Mouse (Mus musculus): ENCODE measurements around the gene Dscaml1.

Dscaml1 gene

GRCm38 (mm10) chr9:45454889-45455610 lies 28.6 kb downstream of the Dscaml1 start:
- no peak for DNase-seq (ENCODE audit: low spot score)

- DNase-seq (ENCODE audit: low spot score) = no peak
These were observed 30.8 kb downstream of the Dscaml1 start for GRCm38 (mm10) chr9:45457200-45457599.

- no peak for DNase-seq (ENCODE audit: low spot score)
These were observed 31.9 kb downstream of the Dscaml1 start for GRCm38 (mm10) chr9:45458363-45458762.

GRCm38 (mm10) chr9:45465396-45466019 lies 39.1 kb downstream of the Dscaml1 start:
- no peak for DNase-seq (ENCODE audit: low spot score)

- no peak for DNase-seq (ENCODE audit: low spot score)
These were observed 41.8 kb downstream of the Dscaml1 start for GRCm38 (mm10) chr9:45468235-45468634.

GRCm38 (mm10) chr9:45470746-45471471 lies 44.5 kb downstream of the Dscaml1 start:
- no peak for DNase-seq (ENCODE audit: low spot score)

GRCm38 (mm10) chr9:45471691-45472090 lies 45.3 kb downstream of the Dscaml1 start:
- DNase-seq (ENCODE audit: low spot score) = no peak

- no peak for DNase-seq (ENCODE audit: low spot score)
These were observed 48.4 kb downstream of the Dscaml1 start for GRCm38 (mm10) chr9:45474874-45475273.

- no peak for DNase-seq (ENCODE audit: low spot score)
These were observed 54.5 kb downstream of the Dscaml1 start for GRCm38 (mm10) chr9:45480936-45481335.

GRCm38 (mm10) chr9:45486665-45487074 lies 60.2 kb downstream of the Dscaml1 start:
- no peak for DNase-seq (ENCODE audit: low spot score)

- DNase-seq (ENCODE audit: low spot score) = no peak
These were observed 60.9 kb downstream of the Dscaml1 start for GRCm38 (mm10) chr9:45487179-45487801.

- no peak for DNase-seq (ENCODE audit: low spot score)
These were observed 64.5 kb downstream of the Dscaml1 start for GRCm38 (mm10) chr9:45490899-45491298.

GRCm38 (mm10) chr9:45494889-45495288 lies 68.5 kb downstream of the Dscaml1 start:
- DNase-seq (ENCODE audit: low spot score) = no peak

GRCm38 (mm10) chr9:45496340-45496739 lies 69.9 kb downstream of the Dscaml1 start:
- no peak for DNase-seq (ENCODE audit: low spot score)

- DNase-seq (ENCODE audit: low spot score) = no peak
These were observed 70.5 kb downstream of the Dscaml1 start for GRCm38 (mm10) chr9:45496944-45497343.

GRCm38 (mm10) chr9:45499267-45499666 lies 72.8 kb downstream of the Dscaml1 start:
- no peak for DNase-seq (ENCODE audit: low spot score)

- no peak for DNase-seq (ENCODE audit: low spot score)
These were observed 73.7 kb downstream of the Dscaml1 start for GRCm38 (mm10) chr9:45500071-45500595.

- DNase-seq (ENCODE audit: low spot score) = no peak
These were observed 75.0 kb downstream of the Dscaml1 start for GRCm38 (mm10) chr9:45501295-45501927.

GRCm38 (mm10) chr9:45501963-45502641 lies 75.7 kb downstream of the Dscaml1 start:
- no peak for DNase-seq (ENCODE audit: low spot score)

- DNase-seq (ENCODE audit: low spot score) = no peak
These were observed 78.5 kb downstream of the Dscaml1 start for GRCm38 (mm10) chr9:45504977-45505376.

GRCm38 (mm10) chr9:45505487-45505939 lies 79.1 kb downstream of the Dscaml1 start:
- DNase-seq (ENCODE audit: low spot score) = no peak

Data from ovary, postnatal 10 days (tissue).